Mouse (Mus musculus) bone marrow macrophage, adult 2 months (primary cell): Measurements from ENCODE around the gene Rfx8. TPM values are rescaled to one million over a fixed set of nuclear protein-coding genes. Genes with fewer than 3 reads are reported as not detected.

Experiments
- H3K27ac ChIP-seq: 2 replicates; pipeline ENCODE4 v1.5.1; 2012; ENCODE audit warnings: low read depth, low read length; ENCODE audit not compliant: insufficient read depth
- H3K4me1 ChIP-seq: 2 replicates; pipeline ENCODE4 v1.6.1; 2012; ENCODE audit warnings: low read length; ENCODE audit not compliant: control insufficient read depth, insufficient read depth
- H3K4me3 ChIP-seq: 2 replicates; pipeline ENCODE4 v1.5.1; 2012; ENCODE audit warnings: mild to moderate bottlenecking, low read length, moderate library complexity; ENCODE audit not compliant: insufficient read depth
- CTCF ChIP-seq: IDR thresholded peaks from 2 replicates; pipeline ENCODE4 v1.5.1; 2012; ENCODE audit warnings: low read depth, mild to moderate bottlenecking, low read length, moderate library complexity
- POLR2A ChIP-seq: IDR thresholded peaks from 2 replicates; pipeline ENCODE4 v1.6.1; 2012; ENCODE audit warnings: mild to moderate bottlenecking, low read depth, low read length, borderline replicate concordance
- polyA plus RNA-seq: library from polyadenylated mRNA; stranded (reverse); fragments of >200 nt; gene quantifications from 2 replicates; pipeline ENCODE4 v1.2.4, GENCODE M21; 2012; ENCODE audit not compliant: missing spikeins, insufficient read depth, insufficient read length

Rfx8 gene
- polyA plus RNA-seq, 1 experiment, result not detected

DNA sequence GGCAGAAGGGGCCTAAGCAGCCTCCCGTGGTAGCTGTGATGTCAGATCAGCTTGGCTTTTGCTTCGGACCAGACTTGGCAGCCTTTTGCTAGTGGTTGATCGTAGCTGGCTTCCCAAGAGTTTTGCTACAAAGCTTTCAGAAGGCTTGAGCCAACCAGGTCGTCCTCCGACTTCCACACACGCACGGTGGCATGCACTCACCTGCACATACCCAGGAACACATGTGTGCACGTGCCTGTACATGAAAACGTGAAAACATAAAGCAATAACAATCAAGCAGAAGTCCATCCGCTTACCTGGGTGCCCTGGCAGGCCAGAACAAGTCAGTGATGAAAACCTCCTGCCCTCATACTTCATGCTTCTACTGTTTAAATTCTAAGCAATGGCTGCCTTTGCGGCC, 36.2 kb upstream of the Rfx8 start:
- TF ChIP-seq CTCF (no peak), POLR2A (no peak)
- H3K4me3 ChIP-seq, result no peak overlapping the region
- no peak overlapping the region for H3K27ac ChIP-seq
- peaks cover 30% of the 10 kb centered on the region for H3K4me1 ChIP-seq

DNA sequence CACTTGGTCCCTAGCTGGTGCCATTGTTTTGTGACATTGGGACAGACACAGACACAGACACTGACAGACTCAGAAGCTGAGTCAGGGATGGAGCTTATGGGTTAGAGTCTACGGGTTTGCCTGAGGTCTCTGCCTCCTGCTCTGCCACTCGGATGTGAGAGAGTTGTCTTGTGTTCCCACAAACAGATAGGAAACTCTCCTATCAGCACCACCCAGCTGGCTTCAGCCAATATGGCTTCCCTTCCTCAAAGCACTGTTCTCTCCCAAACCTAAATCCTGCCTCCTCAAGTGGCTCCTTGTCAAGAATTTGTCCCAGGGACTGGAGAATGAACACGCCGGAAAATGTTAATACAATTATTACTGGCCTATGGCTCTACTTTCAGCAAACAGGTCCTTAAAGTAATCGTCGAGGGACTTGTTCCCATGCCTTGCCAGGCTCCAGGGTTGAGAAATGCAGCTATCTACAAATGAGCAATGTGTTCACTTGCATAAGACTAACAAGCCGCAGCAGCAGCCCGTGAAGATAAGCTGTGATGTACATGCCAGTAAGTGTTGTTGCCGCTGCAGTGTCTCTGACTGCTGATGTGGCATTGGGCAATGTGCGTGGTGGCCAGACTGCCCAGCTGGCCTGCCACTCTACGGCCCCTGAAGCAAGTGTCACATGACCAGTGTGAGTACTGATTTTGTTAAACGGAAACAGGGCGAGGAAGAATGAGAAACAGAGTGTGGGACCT, 33.6 kb upstream of the Rfx8 start:
- H3K4me1 ChIP-seq, result peaks cover 18% of the 10 kb centered on the region
- TF ChIP-seq POLR2A, result no peak
- TF ChIP-seq CTCF, result no peak
- peak overlapping the region; percentile 7 for H3K27ac ChIP-seq

GRCm38 (mm10) chr1:39751537-39751936, 30.7 kb upstream of the Rfx8 start:
- TF ChIP-seq POLR2A (no peak), CTCF (no peak)
- Histone ChIP-seq H3K4me3 (no peak overlapping the region), H3K4me1 (peaks cover 10% of the 10 kb centered on the region), H3K27ac (no peak overlapping the region)

More for the DNA sequence above, 33.6 kb upstream of the Rfx8 start:
- no peak overlapping the region for H3K4me3 ChIP-seq

GRCm38 (mm10) chr1:39749664-39750063, 28.9 kb upstream of the Rfx8 start:
- peaks cover 6% of the 10 kb centered on the region for H3K4me1 ChIP-seq
- TF ChIP-seq CTCF (no peak), POLR2A (no peak)
- no peak overlapping the region for H3K4me3 ChIP-seq
- H3K27ac ChIP-seq, result no peak overlapping the region

DNA sequence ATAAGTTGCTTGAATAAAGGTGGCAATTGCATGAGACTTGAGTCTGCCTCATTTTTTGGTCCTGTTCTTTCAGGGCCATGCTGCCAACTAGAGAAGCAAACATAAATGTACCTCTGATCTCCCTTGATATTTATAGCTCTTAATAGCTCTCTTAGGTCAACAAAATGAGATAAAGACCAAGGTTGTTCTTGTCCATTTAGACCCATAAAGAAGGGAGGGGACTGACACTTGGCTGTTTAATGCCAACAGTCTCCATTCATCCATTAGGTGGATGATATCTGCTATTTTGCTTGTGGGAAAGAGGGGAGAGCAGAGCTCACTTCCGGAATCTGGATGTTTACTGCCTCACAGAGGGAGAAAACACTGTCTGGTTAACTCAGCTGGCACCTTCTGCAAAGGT, 28.4 kb upstream of the Rfx8 start:
- TF ChIP-seq CTCF (no peak), POLR2A (no peak)
- Histone ChIP-seq H3K27ac (no peak overlapping the region), H3K4me3 (no peak overlapping the region), H3K4me1 (peaks cover 4% of the 10 kb centered on the region)

DNA sequence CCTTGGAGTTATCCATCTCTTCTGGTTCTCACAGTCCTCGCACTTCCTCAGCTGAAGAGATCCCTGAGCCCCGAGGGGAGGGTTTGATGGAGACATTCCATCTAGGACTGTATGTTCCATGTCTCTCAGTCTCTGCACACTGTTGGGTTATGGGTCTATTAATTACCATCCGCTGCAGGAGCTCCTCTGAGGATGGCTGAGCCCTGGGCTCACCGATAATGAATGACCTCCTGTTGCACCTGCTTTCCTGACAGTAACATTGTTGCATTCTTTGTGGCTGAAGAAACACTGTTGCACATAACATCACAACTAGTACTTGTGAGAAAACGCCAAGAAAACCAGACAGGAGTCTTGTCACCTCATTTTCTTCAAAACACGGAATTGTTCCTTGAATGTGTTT, 27.9 kb upstream of the Rfx8 start:
- Histone ChIP-seq H3K4me1 (peaks cover 5% of the 10 kb centered on the region; the same call in 1 of the 2 replicates), H3K27ac (no peak overlapping the region), H3K4me3 (no peak overlapping the region)
- TF ChIP-seq CTCF (no peak), POLR2A (no peak)

GRCm38 (mm10) chr1:39746464-39746863, 25.7 kb upstream of the Rfx8 start:
- Histone ChIP-seq H3K27ac (no peak overlapping the region), H3K4me3 (no peak overlapping the region), H3K4me1 (peaks cover 5% of the 10 kb centered on the region; the same call in 1 of the 2 replicates)
- TF ChIP-seq POLR2A (no peak), CTCF (no peak)

DNA sequence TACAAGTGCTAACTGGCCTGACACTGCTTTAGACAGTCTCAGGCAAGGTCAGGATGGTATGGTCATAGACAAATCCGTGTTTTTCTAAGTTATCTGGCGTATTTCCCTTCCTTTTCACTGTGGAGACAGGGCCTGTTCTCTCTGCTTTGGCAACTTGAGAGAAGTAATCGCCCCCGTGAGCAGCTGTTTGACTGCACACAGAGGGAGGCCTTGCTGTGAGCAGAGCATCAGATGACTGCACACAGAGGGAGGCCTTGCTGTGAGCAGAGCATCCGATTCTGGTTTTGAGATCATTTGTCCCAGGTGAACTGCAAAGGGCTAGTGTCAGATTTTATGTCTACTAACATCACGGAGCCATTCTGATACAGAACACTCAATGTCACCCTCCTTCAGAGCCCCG, 20.2 kb upstream of the Rfx8 start:
- TF ChIP-seq CTCF (no peak), POLR2A (no peak)
- H3K4me3 ChIP-seq, result no peak overlapping the region

DNA sequence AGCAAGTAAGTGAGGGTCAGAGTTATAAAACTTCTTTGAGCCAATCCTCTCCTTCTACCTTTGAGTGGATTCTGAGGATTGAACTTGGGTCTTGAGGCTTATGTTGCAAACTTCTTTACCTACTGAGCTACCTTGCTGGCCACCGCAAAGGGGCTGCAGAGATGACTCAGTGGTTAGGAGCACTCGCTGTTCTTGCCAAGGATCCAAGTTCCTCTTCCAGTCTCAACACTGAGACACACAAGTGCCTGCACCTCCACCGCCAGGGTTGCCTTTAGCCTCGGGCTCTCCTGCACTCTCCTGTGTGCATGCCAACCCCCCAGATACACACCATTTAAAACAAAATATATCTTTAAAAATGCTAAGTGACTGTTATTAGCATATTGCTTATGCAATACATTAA, 19.2 kb upstream of the Rfx8 start:
- Histone ChIP-seq H3K4me3 (no peak overlapping the region), H3K4me1 (peaks cover 24% of the 10 kb centered on the region), H3K27ac (no peak overlapping the region)
- TF ChIP-seq POLR2A, result no peak
- no peak for TF ChIP-seq CTCF

More for the DNA sequence above, 20.2 kb upstream of the Rfx8 start:
- no peak overlapping the region for H3K27ac ChIP-seq
- H3K4me1 ChIP-seq, result peaks cover 16% of the 10 kb centered on the region

DNA sequence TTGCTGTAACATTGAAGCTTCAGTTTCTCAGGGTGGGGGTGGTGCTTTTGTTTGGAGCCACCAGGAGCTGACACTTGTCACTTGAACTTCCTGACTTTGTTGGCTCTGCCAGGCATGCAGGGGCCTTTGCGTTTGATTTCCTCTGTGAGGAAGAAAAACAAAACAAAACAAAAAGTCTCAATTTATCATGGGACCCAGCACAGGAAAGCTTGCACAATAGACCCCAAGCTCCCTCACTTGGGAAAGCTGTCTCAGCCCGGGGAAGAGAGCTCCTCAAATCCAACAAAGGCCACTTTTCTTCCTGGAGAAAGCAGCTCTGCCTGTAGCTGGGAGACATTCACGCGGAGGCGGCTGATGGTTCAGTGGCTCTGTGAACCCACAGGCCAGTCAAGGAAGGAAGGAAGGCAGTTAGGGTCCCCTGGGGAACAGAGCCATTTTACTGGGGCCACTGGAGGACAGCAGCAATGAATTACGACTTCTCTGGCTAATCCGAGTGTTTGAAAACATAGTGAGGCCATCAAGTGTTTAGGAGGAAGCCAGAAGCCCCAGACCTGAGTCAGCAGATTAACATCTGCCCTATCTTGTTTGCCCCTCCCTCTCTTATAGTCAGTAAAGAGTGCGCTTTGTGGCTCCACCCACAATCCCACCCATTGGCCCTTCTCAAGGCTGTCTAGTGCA, 15.3 kb upstream of the Rfx8 start:
- H3K4me1 ChIP-seq, result peaks cover 29% of the 10 kb centered on the region
- peak overlapping the region; percentile 95 for H3K27ac ChIP-seq
- H3K4me3 ChIP-seq, result no peak overlapping the region
- TF ChIP-seq CTCF, result no peak
- TF ChIP-seq POLR2A, result no peak
